Mouse (Mus musculus) fat pad, adult 2 months (tissue): ENCODE results near the gene Serpinb5.
"Not testable (repeated sequence)": the region's sequence is repeated elsewhere in the genome, so short reads cannot be mapped to it uniquely, and the experiment has no call there.

Experiments used
- DNase-seq: peaks from one replicate; pipeline ENCODE4 v3.0.0-alpha.2; 2011; ENCODE audit warnings: low read depth, low spot score; ENCODE audit errors: extremely low read depth

Serpinb5 gene

GRCm38 (mm10) chr1:106860847-106861246, at the start of gene Serpinb5:
Gene Serpinb5 (plus strand): TSS chr1:106861173.
- DNase-seq, result peak; percentile 94

GRCm38 (mm10) chr1:106814864-106815263, 46.1 kb upstream of the Serpinb5 start:
- no peak for DNase-seq

GRCm38 (mm10) chr1:106815265-106815664, 45.7 kb upstream of the Serpinb5 start:
- DNase-seq, result no peak

DNA sequence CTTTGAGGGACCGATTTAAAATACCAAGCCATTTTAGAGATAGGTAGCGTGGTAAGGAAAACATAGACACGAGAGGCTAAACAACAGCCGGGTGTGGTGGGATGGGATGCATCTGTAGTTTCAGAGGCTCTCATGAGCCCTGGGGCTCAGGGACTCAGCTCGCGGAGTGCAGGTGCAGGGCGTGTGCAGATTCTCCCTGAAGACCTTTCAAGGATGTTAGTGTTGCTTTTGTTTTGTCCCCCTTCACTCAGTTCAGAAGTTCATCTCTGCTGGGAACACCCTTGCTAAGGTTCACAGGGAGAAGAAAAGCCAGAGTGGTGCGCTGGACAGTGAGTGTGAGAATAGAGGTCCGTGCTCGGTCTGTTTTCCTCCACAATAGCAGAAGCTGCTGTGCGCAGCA, 44.2 kb upstream of the Serpinb5 start:
- no peak for DNase-seq

- DNase-seq, result no peak
These were observed 42.6 kb upstream of the Serpinb5 start for GRCm38 (mm10) chr1:106818323-106818722.

DNA sequence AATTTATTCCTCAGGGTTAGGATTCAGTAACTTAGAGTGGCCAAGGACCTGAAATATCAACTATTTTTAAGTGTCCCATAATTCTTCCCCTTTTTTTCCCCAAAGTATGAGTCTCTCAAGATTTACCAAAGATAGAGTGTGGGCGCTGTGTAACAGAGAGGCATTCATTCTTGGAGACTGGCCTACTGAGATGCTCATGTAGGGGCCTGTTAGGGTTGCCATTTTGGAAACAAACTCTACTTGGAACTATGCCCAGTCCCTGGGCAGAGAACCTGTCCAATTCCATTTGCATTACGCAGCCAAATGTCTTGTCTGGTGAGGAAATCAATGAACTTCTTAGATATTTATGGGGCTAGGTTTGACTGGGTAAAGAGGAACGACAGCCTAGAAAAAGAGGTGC, 38.7 kb upstream of the Serpinb5 start:
- peak; percentile 88 for DNase-seq

- no peak for DNase-seq
These were observed 32.2 kb upstream of the Serpinb5 start for GRCm38 (mm10) chr1:106828784-106829183.

GRCm38 (mm10) chr1:106865543-106865942, 4.6 kb downstream of the Serpinb5 start:
- no peak for DNase-seq

- no peak for DNase-seq
These were observed 5.1 kb downstream of the Serpinb5 start for GRCm38 (mm10) chr1:106866029-106866428.

DNA sequence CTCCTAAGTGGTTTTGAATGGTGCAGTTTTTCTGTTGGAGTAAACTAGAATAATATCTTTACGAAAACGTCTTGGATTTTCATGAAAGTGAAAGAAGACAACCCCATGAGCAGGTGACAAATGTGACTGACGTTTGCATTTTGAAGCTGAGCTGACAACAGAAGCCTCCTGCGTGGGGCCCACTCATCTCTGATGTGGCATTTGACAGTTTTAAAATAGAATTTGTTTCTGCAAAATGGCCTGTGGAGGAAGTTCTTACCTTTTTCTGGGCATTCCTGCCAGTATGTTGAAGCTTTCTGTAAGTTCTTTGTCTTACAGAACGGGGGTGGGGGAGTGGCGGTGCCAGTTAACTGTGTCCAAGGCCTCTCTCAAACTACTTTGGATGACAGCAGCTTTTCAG, 5.8 kb downstream of the Serpinb5 start:
- DNase-seq, result no peak

DNA sequence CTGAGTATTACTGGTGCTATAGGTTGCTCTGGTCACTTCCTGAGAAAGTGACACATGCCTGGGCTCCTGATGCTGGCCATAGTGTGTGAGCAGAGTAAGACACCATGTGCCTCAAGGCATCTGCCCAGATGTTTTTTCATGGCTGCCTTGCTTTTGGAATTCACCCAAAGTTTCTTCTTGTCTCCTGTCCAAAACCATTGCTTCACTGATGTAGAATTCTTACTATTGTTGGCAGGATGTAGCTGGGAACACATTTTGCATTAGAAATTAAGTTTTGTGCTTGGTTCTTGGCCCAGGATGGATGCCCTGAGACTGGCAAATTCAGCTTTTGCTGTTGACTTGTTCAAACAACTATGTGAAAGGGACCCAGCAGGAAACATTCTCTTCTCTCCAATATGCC, 9.0 kb downstream of the Serpinb5 start:
- DNase-seq, result peak; percentile 88

GRCm38 (mm10) chr1:106875193-106875886, 14.4 kb downstream of the Serpinb5 start:
- DNase-seq, result peak; percentile 51

GRCm38 (mm10) chr1:106876147-106876546, 15.2 kb downstream of the Serpinb5 start:
- DNase-seq, result no peak

DNA sequence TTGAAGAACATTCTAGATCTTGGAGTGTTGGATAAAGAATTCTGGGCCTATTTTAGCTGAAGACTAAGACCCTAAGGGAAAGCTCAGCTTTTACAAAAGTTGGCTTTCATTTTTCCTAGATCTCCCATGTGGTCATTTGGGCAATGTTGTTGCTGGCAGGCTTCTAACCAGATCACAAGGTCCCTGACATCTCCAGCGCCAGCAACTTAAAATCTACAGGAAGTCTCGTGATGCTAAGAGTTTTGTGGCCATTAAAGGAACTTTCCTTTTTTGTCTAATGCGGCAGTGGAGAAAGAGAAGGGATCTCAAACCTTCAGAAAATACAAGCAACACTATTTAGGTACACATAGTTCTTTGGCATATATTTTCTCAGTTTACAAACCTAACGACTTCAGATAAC, 21.8 kb downstream of the Serpinb5 start:
- DNase-seq, result no peak

- DNase-seq, result no peak
These were observed 22.4 kb downstream of the Serpinb5 start for GRCm38 (mm10) chr1:106883369-106883768.

DNA sequence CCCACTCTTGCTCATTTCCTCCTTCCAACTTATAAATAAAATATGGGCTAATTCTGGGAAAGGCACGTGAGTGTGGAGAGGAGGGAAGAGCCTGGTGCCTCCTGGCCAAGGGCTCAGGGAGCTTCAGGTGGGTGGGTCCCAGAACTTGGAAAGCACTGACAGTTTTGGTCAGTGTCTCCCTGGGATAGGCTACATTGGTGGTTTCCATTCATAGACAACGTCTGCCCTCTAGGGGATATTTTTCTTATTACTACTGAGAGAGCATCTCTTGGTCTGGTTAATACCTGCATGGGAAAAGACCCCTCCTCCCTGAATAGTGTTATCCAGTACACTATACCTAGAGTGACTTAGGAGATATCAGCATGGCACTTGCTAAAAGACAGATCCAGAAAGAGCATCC, 22.8 kb downstream of the Serpinb5 start:
- no peak for DNase-seq

- not testable (repeated sequence) for DNase-seq
These were observed 34.2 kb downstream of the Serpinb5 start for GRCm38 (mm10) chr1:106895142-106895541.

DNA sequence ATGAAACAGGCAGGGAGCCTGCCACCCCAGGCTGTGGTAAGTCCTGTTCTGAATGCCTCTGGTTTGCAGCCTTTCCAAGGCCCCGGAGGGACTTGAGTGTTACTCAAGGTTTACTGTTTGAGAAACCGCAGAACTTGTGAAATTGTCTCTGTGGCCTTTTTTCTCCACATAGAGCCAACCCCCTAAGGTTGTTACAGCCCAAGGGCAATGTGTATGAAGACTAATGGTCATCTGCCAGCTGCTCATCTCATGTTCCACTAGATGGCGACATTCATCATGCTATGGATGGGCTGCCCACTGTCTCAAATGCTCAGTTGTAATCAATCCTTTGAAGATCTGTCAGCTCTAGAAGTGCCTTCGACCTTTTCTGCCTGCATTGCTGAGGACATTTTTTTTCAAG, 40.4 kb downstream of the Serpinb5 start:
- DNase-seq, result peak; percentile 80

DNA sequence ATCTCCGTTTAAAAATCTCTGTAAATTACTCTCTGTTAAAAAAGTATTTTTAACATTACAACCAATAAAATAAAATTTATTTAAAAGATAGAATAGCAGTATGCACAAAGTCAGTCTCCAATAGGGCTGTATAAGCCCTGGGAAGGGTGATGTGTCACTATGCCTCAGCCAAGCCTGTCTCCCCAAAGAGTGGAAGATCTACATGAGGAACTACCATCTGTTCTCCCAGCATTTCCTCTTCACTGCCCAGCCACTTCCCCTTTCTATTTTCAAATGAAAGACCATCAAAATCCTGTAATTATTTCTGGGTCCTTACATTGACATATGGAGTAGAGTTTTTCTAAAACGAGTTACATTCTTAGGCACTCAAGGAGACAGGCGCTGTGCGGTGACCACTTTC, 71.0 kb downstream of the Serpinb5 start:
- no peak for DNase-seq
